In genomic region chr7:73208479-73208816, GRCm38 (mm10) we compare ENCODE assay signal across 12 mouse cellular contexts.
A peak's percentile ranks its signal among the peaks of the same experiment; 100 is the strongest.
DNase-seq lines count a peak whose midpoint lies in the region; ATAC-seq and TF ChIP-seq lines count a peak whose summit lies in the region.
"Had no signal": no experiment of that assay in that cellular context is flagged by ENCODE, and none has a peak within 500 bp of the region (broad histone marks: within the 10 kb centered on the region; RNA-seq: fewer than 3 reads in every experiment).

No protein-coding gene starts in this region.

- no peaks in the 10 kb centered on the region for H3K27me3 ChIP-seq in kidney, adult 2 months (replicated peaks; ENCODE audit: control insufficient read depth, insufficient read depth, low read length)
- no peaks in the 10 kb centered on the region; the same call in 1 of the 2 replicates for H3K27me3 ChIP-seq in forebrain, embryonic 10.5 days (ENCODE audit: poor library complexity, severe bottlenecking)
- no peaks in the 10 kb centered on the region for H3K27me3 ChIP-seq in hindbrain, postnatal 0 days (ENCODE audit: insufficient read depth, low read length)
- no peaks in the 10 kb centered on the region for H3K27me3 ChIP-seq in neural tube, embryonic 15.5 days (replicated peaks)
- H3K27me3 ChIP-seq: liver, embryonic 12.5 days had no signal

- peaks cover 7% of the 10 kb centered on the region for H3K9me3 ChIP-seq in forebrain, embryonic 10.5 days
- no peaks in the 10 kb centered on the region for H3K9me3 ChIP-seq in hindbrain, postnatal 0 days (ENCODE audit: low read length)
- H3K9me3 ChIP-seq in neural tube, embryonic 15.5 days (replicated peaks): no peaks in the 10 kb centered on the region
- H3K9me3 ChIP-seq: liver, embryonic 12.5 days had no signal

- H3K9ac ChIP-seq in hindbrain, postnatal 0 days (replicated peaks; ENCODE audit: low read length): no peak overlapping the region
- H3K9ac ChIP-seq in neural tube, embryonic 15.5 days (replicated peaks): no peak overlapping the region
- H3K9ac ChIP-seq: heart, embryonic 12.5 days; liver, embryonic 12.5 days had no signal

- TF ChIP-seq POLR2A in kidney, adult 2 months (IDR thresholded peaks at IDR 0.05; ENCODE audit: low read depth, low read length): no peak

- no peaks in the 10 kb centered on the region for H3K36me3 ChIP-seq in kidney, adult 2 months (ENCODE audit: control insufficient read depth, insufficient read depth, low read length)
- peaks cover 4% of the 10 kb centered on the region for H3K36me3 ChIP-seq in forebrain, embryonic 10.5 days (replicated peaks)
- H3K36me3 ChIP-seq in hindbrain, postnatal 0 days (ENCODE audit: insufficient read depth, low read length): no peaks in the 10 kb centered on the region
- no peaks in the 10 kb centered on the region for H3K36me3 ChIP-seq in neural tube, embryonic 15.5 days
- H3K36me3 ChIP-seq: heart, embryonic 12.5 days; liver, embryonic 12.5 days had no signal

- no peak for TF ChIP-seq CTCF in kidney, adult 2 months (conservative IDR thresholded peaks at IDR 0.05; ENCODE audit: insufficient read depth, insufficient read length, low read depth, low read length)
- no peak for TF ChIP-seq CTCF in hindbrain, postnatal 0 days (IDR thresholded peaks at IDR 0.05; ENCODE audit: low read depth)

- H3K4me3 ChIP-seq in kidney, adult 2 months (ENCODE audit: insufficient read depth, low read depth, low read length): no peak overlapping the region
- H3K4me3 ChIP-seq in forebrain, embryonic 10.5 days: peak overlapping the region; percentile 18; the same call in 1 of the 2 replicates
- H3K4me3 ChIP-seq in hindbrain, postnatal 0 days (ENCODE audit: low read length): no peak overlapping the region
- no peak overlapping the region for H3K4me3 ChIP-seq in neural tube, embryonic 15.5 days (replicated peaks)
- H3K4me3 ChIP-seq: heart, embryonic 12.5 days; liver, embryonic 12.5 days had no signal

- DNase-seq in kidney, postnatal 4 days: peak; percentile 13 to 31
- DNase-seq in kidney, adult 2 months: no peak
- no peak for DNase-seq in forebrain, embryonic 10.5 days (ENCODE audit: extremely low spot score, low spot score)
- no peak for DNase-seq in hindbrain, postnatal 0 days (ENCODE audit: low spot score)
- no peak for DNase-seq in adrenal gland, postnatal 10 days
- no peak for DNase-seq in liver
- no peak for DNase-seq in thymus, adult 18-20 months
- DNase-seq: kidney, postnatal 25 days; thymus, adult 2 months had no signal

- no peaks in the 10 kb centered on the region for H3K4me1 ChIP-seq in kidney, adult 2 months (ENCODE audit: control insufficient read depth, insufficient read depth, low read length)
- H3K4me1 ChIP-seq in forebrain, embryonic 10.5 days: peaks cover 45% of the 10 kb centered on the region
- H3K4me1 ChIP-seq in hindbrain, postnatal 0 days (ENCODE audit: insufficient read depth, low read length): peaks cover 14% of the 10 kb centered on the region
- peaks cover 26% of the 10 kb centered on the region for H3K4me1 ChIP-seq in neural tube, embryonic 15.5 days
- H3K4me1 ChIP-seq: liver, embryonic 12.5 days had no signal

- peak; percentile 57; the same call in 1 of the 2 replicates for ATAC-seq in hindbrain, postnatal 0 days
- ATAC-seq in neural tube, embryonic 15.5 days (ENCODE audit: low FRiP score): peak; percentile 51; the same call in 1 of the 2 replicates
- ATAC-seq: liver, embryonic 12.5 days had no signal

- H3K4me2 ChIP-seq in hindbrain, postnatal 0 days (ENCODE audit: low read depth, low read length): no peak overlapping the region
- no peak overlapping the region; the same call in 1 of the 2 replicates for H3K4me2 ChIP-seq in neural tube, embryonic 15.5 days
- H3K4me2 ChIP-seq: liver, embryonic 12.5 days had no signal

- 56% methylated on average over 4 of the region's 4 CpGs for WGBS in kidney, adult 2 months
- 31% methylated on average over 4 of the region's 4 CpGs for WGBS in forebrain, embryonic 10.5 days
- 33% methylated on average over 4 of the region's 4 CpGs for WGBS in hindbrain, postnatal 0 days
- WGBS in neural tube, embryonic 15.5 days: 39% methylated on average over 4 of the region's 4 CpGs

- no peak overlapping the region for H3K27ac ChIP-seq in kidney, adult 2 months (ENCODE audit: insufficient read depth, low read depth, low read length)
- H3K27ac ChIP-seq in forebrain, embryonic 10.5 days: peak overlapping the region; percentile 90
- H3K27ac ChIP-seq in hindbrain, postnatal 0 days: peak overlapping the region; percentile 84
- peak overlapping the region; percentile 79 for H3K27ac ChIP-seq in neural tube, embryonic 15.5 days (replicated peaks)
- H3K27ac ChIP-seq: liver, embryonic 12.5 days had no signal

Comparison
In these comparisons a context has a peak if more than half of its experiments do, and no peak if none do; other contexts are left out.
1. DNase-seq: peak in kidney, postnatal 4 days (2 of 2); none in kidney, adult 2 months (single experiment), forebrain, embryonic 10.5 days (single experiment), hindbrain, postnatal 0 days (single experiment), adrenal gland, postnatal 10 days (single experiment), liver (single experiment) and thymus, adult 18-20 months (0 of 2).